Mouse (Mus musculus) cortical plate, adult 2 months (tissue): ENCODE data around the gene Gm49403.

ENCODE experiments used
- CTCF ChIP-seq: fragments of 200-500 bp; IDR thresholded peaks from 2 replicates; pipeline ENCODE4 v1.5.1; 2011; ENCODE audit warnings: mild to moderate bottlenecking, control low read depth, low read length; ENCODE audit not compliant: insufficient read depth; ENCODE audit errors: extremely low read depth
- POLR2A ChIP-seq: fragments of 200-500 bp; IDR thresholded peaks from 2 replicates; pipeline ENCODE4 v1.6.1; 2011; ENCODE audit warnings: mild to moderate bottlenecking, low read length, control low read depth; ENCODE audit not compliant: insufficient read depth; ENCODE audit errors: extremely low read depth

GRCm38 (mm10) chr19:8837251-8837791 lies 46.4 kb upstream of the Gm49403 start, which contains the start of gene Bscl2:
- TF ChIP-seq CTCF (no peak; the same call in 1 of the 2 replicates), POLR2A (peak; percentile 48)
